Mouse (Mus musculus) liver, embryonic 12.5 days (tissue): Measurements from ENCODE around the gene Olfr993. TPM values are rescaled to one million over a fixed set of nuclear protein-coding genes. Genes with fewer than 3 reads are reported as not detected.

Source experiments
- ATAC-seq: fragments of 200-750 bp; cut with Nextera tagmentation; 2 replicates; pipeline ENCODE4 v1.8.0; 2017; ENCODE audit warnings: moderate number of reproducible peaks, mild to moderate bottlenecking, moderate library complexity
- H3K27ac ChIP-seq: fragments of 300-500 bp; sonication (generic); 2 replicates; pipeline ENCODE4 v1.5.1; 2016; ENCODE audit warnings: mild to moderate bottlenecking
- H3K27me3 ChIP-seq: fragments of 300-500 bp; sonication (generic); replicated peaks from 2 replicates; pipeline ENCODE4 v1.6.1; 2016; ENCODE audit warnings: mild to moderate bottlenecking, moderate library complexity
- H3K36me3 ChIP-seq: fragments of 300-500 bp; sonication (generic); 2 replicates; pipeline ENCODE4 v1.6.1; 2016; ENCODE audit warnings: mild to moderate bottlenecking, moderate library complexity
- H3K4me1 ChIP-seq: fragments of 300-500 bp; sonication (generic); 2 replicates; pipeline ENCODE4 v1.6.1; 2016
- H3K4me2 ChIP-seq: fragments of 300-500 bp; sonication (generic); 2 replicates; pipeline ENCODE4 v1.6.1; 2016; ENCODE audit warnings: mild to moderate bottlenecking, moderate library complexity
- H3K4me3 ChIP-seq: fragments of 300-500 bp; sonication (generic); 2 replicates; pipeline ENCODE4 v1.5.1; 2016; ENCODE audit warnings: mild to moderate bottlenecking, moderate library complexity
- H3K9ac ChIP-seq: fragments of 300-500 bp; sonication (generic); 2 replicates; pipeline ENCODE4 v1.6.1; 2016; ENCODE audit warnings: mild to moderate bottlenecking, moderate library complexity
- H3K9me3 ChIP-seq: fragments of 300-500 bp; sonication (generic); replicated peaks from 2 replicates; pipeline ENCODE4 v1.6.1; 2016; ENCODE audit warnings: mild to moderate bottlenecking, moderate library complexity
- WGBS: fragments of 180-500 bp; shearing (Covaris S2); methylation state at CpG from one replicate; pipeline ENCODE4 v1.1.7; 2016; ENCODE audit not compliant: insufficient replicate concordance; 5-methylcytosine and 5-hydroxymethylcytosine counted together
- polyA plus RNA-seq: library from polyadenylated mRNA; unstranded; fragments of >200 nt; fragmentation: Nextera tagmentation; extraction: Ambion mirVana; gene quantifications from 2 replicates; pipeline ENCODE4 v1.2.1, GENCODE M21; 2016

The Olfr993 gene
- polyA plus RNA-seq, result not detected in 2 replicates

- H3K27me3 ChIP-seq, result no peaks in the 10 kb centered on the region
- H3K27ac ChIP-seq, result no peak within 1 kb of the TSS
- no peak for ATAC-seq
These were observed at the start of gene Olfr993 for GRCm38 (mm10) chr2:85414777-85415176. Olfr993 (minus strand) TSS chr2:85414877.

GRCm38 (mm10) chr2:85443539-85443938, 28.9 kb upstream of the Olfr993 start, which contains the start of gene Olfr995:
Olfr995 (minus strand) TSS chr2:85443639.
- Histone ChIP-seq H3K4me2 (no peak within 1 kb of the TSS), H3K4me3 (no peak within 1 kb of the TSS), H3K9me3 (no peaks in the 10 kb centered on the region), H3K4me1 (no peaks in the 10 kb centered on the region), H3K9ac (no peak within 1 kb of the TSS), H3K36me3 (no peaks in the 10 kb centered on the region), H3K27ac (no peak within 1 kb of the TSS), H3K27me3 (no peaks in the 10 kb centered on the region)
- ATAC-seq, result no peak
- 18% methylated on average over 1 of the region's 1 CpGs for whole genome bisulfite sequencing

More at GRCm38 (mm10) chr2:85414777-85415176, at the start of gene Olfr993:
- H3K36me3 ChIP-seq, result no peaks in the 10 kb centered on the region
- H3K9me3 ChIP-seq, result no peaks in the 10 kb centered on the region
- no peak within 1 kb of the TSS for H3K4me3 ChIP-seq
- no peak within 1 kb of the TSS for H3K4me2 ChIP-seq
- no peaks in the 10 kb centered on the region for H3K4me1 ChIP-seq
- no peak within 1 kb of the TSS for H3K9ac ChIP-seq

GRCm38 (mm10) chr2:85442546-85442945, 27.9 kb upstream of the Olfr993 start:
- no peak for ATAC-seq
- Histone ChIP-seq H3K9me3 (no peaks in the 10 kb centered on the region), H3K4me1 (no peaks in the 10 kb centered on the region), H3K27me3 (no peaks in the 10 kb centered on the region), H3K9ac (no peak overlapping the region), H3K4me2 (no peak overlapping the region), H3K27ac (no peak overlapping the region), H3K4me3 (no peak overlapping the region), H3K36me3 (no peaks in the 10 kb centered on the region)

DNA sequence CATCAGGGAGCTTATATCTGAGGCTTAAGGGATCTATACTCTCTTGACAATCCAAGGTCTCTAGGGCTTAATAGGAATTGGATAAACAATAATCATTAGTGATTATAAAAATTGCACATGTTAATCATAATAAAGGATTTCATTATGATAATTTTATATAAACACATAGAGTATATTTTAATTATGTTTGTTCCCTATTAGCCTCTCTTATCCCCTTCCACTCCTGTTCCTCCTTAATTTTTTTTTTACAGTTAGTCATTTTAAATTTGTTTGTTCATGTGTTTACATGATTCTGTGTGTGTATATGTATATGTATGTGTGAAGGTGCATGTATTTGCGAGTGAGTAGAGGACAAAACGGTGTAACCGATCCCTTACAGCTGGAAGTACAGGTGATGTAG, 21.7 kb upstream of the Olfr993 start, which contains the start of gene Olfr994:
Gene Olfr994, minus strand, starts transcription at position 101 of the 400 bp plus-strand sequence.
- no peak for ATAC-seq
- WGBS, result 53% methylated on average over 3 of the region's 3 CpGs

GRCm38 (mm10) chr2:85425893-85426292, 11.2 kb upstream of the Olfr993 start:
- Histone ChIP-seq H3K9me3 (no peaks in the 10 kb centered on the region), H3K4me2 (no peak overlapping the region), H3K27me3 (no peaks in the 10 kb centered on the region), H3K4me1 (no peaks in the 10 kb centered on the region), H3K27ac (no peak overlapping the region), H3K9ac (no peak overlapping the region), H3K36me3 (no peaks in the 10 kb centered on the region), H3K4me3 (no peak overlapping the region)
- 68% methylated on average over 1 of the region's 1 CpGs for WGBS
- ATAC-seq, result no peak

More for the DNA sequence above, 21.7 kb upstream of the Olfr993 start, which contains the start of gene Olfr994:
- no peaks in the 10 kb centered on the region for H3K4me1 ChIP-seq
- no peaks in the 10 kb centered on the region for H3K9me3 ChIP-seq
- no peak within 1 kb of the TSS for H3K4me3 ChIP-seq
- H3K27ac ChIP-seq, result no peak within 1 kb of the TSS
- H3K27me3 ChIP-seq, result no peaks in the 10 kb centered on the region
- no peaks in the 10 kb centered on the region for H3K36me3 ChIP-seq
- no peak within 1 kb of the TSS for H3K9ac ChIP-seq
- H3K4me2 ChIP-seq, result no peak within 1 kb of the TSS

GRCm38 (mm10) chr2:85409369-85409768, 5.3 kb downstream of the Olfr993 start, which contains the start of gene Olfr992:
Olfr992 (minus strand) TSS chr2:85409469.
- Histone ChIP-seq H3K27ac (no peak within 1 kb of the TSS), H3K9ac (no peak within 1 kb of the TSS), H3K4me1 (no peaks in the 10 kb centered on the region), H3K36me3 (no peaks in the 10 kb centered on the region), H3K4me2 (no peak within 1 kb of the TSS), H3K27me3 (no peaks in the 10 kb centered on the region), H3K4me3 (no peak within 1 kb of the TSS), H3K9me3 (no peaks in the 10 kb centered on the region)
- ATAC-seq, result no peak
- WGBS, result 35% methylated on average over 2 of the region's 2 CpGs

Other genes with a start within 250 kb of the Olfr993 start
- 0.05 and 0.11 TPM in 2 replicates for gene Lrrc55, start 217.7 kb downstream of the Olfr993 start, polyA plus RNA-seq
- gene Olfr987, start 75.6 kb downstream of the Olfr993 start, polyA plus RNA-seq, result not detected in 2 replicates
- not detected in 2 replicates for gene Olfr988, start 51.6 kb downstream of the Olfr993 start, polyA plus RNA-seq
- gene Olfr992, start 5.4 kb downstream of the Olfr993 start, polyA plus RNA-seq, result not detected in 2 replicates
- gene Olfr994, start 21.6 kb upstream of the Olfr993 start, polyA plus RNA-seq, result not detected in 2 replicates
- gene Olfr995, start 28.8 kb upstream of the Olfr993 start, polyA plus RNA-seq, result not detected in 2 replicates
- not detected in 2 replicates for gene 4833423E24Rik, start 104.1 kb upstream of the Olfr993 start, polyA plus RNA-seq
- gene Olfr996, start 164.3 kb upstream of the Olfr993 start, polyA plus RNA-seq, result not detected in 2 replicates
- not detected in 2 replicates for gene Olfr998, start 174.1 kb upstream of the Olfr993 start, polyA plus RNA-seq
- not detected in 2 replicates for gene Olfr1000, start 197.0 kb upstream of the Olfr993 start, polyA plus RNA-seq
- not detected in 2 replicates for gene Olfr1002, start 235.8 kb upstream of the Olfr993 start, polyA plus RNA-seq
- gene Olfr154, start 249.6 kb upstream of the Olfr993 start, polyA plus RNA-seq, result not detected in 2 replicates